Mouse (Mus musculus): ENCODE data around the gene Rhox4a. TPM values are rescaled to one million over a fixed set of nuclear protein-coding genes. Genes with fewer than 3 reads are reported as not detected.
"Not testable (repeated sequence)": the region's sequence is repeated elsewhere in the genome, so short reads cannot be mapped to it uniquely, and the experiment has no call there.

Gene Rhox4a
- total RNA-seq (2014; fragmentation: Nextera tagmentation) (not detected in 2 replicates), total RNA-seq (2017) (not detected in 2 replicates), polyA plus RNA-seq (2012) (not detected in 2 replicates)

DNA sequence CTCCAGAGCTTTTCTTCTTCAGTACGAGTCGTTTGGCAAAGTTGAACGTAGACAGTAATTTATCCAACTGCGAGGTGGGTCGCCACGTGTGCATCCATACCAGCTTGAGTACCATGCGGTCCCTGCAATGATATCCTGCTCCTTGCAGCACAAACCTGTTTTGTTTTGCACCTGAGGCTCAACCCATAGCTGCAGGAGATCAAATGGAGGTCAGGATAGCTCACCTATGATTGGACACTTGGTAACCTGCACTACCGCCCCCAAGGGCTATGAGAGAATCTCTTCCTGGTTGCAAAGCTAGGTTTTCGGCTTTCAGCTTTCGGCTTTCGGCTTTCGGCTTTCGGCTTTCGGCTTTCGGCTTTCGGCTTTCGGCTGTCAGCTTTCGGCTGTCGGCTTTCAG lies at the start of gene Rhox4a:
Gene Rhox4a, plus strand, starts transcription at position 301 of the 400 bp plus-strand sequence.
- ATAC-seq (ENCODE audit: extremely low read depth, insufficient number of reproducible peaks, low FRiP score, poor library complexity, severe bottlenecking); H3K27me3 ChIP-seq (ENCODE audit: insufficient read depth, low read length); H3K9me3 ChIP-seq (replicated peaks); H3K4me1 ChIP-seq (ENCODE audit: insufficient read depth, low read depth, low read length); DNase-seq (ENCODE audit: low spot score); H3K4me3 ChIP-seq (ENCODE audit: low read depth, low read length); H3K36me3 ChIP-seq (replicated peaks): not testable (repeated sequence)

GRCm38 (mm10) chrX:37222158-37222557 lies 43.0 kb upstream of the Rhox4a start, which contains the start of gene Rhox1:
Gene Rhox1, minus strand, starts transcription at chrX:37222258.
- not testable (repeated sequence) for H3K4me1 ChIP-seq (ENCODE audit: insufficient read depth, low read depth, low read length); DNase-seq (ENCODE audit: low spot score); ATAC-seq (ENCODE audit: extremely low read depth, insufficient number of reproducible peaks, low FRiP score, poor library complexity, severe bottlenecking); H3K9me3 ChIP-seq (replicated peaks); H3K4me3 ChIP-seq (ENCODE audit: low read depth, low read length); H3K27me3 ChIP-seq (ENCODE audit: insufficient read depth, low read length); H3K36me3 ChIP-seq (replicated peaks)

- not testable (repeated sequence) for H3K4me3 ChIP-seq (ENCODE audit: low read depth, low read length); H3K4me1 ChIP-seq (ENCODE audit: insufficient read depth, low read depth, low read length); H3K36me3 ChIP-seq (replicated peaks); H3K27me3 ChIP-seq (ENCODE audit: insufficient read depth, low read length); H3K9me3 ChIP-seq (replicated peaks); ATAC-seq (ENCODE audit: extremely low read depth, insufficient number of reproducible peaks, low FRiP score, poor library complexity, severe bottlenecking); DNase-seq (ENCODE audit: low spot score)
Observed at GRCm38 (mm10) chrX:37244676-37245075, 20.5 kb upstream of the Rhox4a start, which contains the start of gene Rhox2a. Gene Rhox2a, plus strand, starts transcription at chrX:37244976.

DNA sequence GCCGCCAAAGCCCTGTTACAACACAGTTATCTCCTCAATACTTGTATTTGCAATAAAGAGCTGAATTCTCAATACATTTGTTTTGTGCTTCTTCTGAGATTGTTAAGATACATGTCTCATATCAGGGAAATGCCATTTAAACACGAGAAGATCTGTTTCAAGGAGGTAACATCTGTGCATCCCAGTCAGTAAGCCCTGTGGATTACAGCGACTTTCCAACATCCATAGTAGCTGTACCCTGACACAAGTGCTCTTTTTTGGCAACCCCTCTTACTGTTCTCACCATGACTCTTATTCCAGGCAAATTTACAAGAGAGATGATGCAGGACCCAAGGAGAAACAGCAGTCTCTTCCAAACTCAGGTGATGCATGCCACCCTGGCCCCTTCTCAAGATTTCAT lies 15.5 kb upstream of the Rhox4a start, which contains the start of gene Rhox3a:
Gene Rhox3a, plus strand, starts transcription at position 301 of the 400 bp plus-strand sequence.
- not testable (repeated sequence) for H3K4me1 ChIP-seq (ENCODE audit: insufficient read depth, low read depth, low read length); DNase-seq (ENCODE audit: low spot score); ATAC-seq (ENCODE audit: extremely low read depth, insufficient number of reproducible peaks, low FRiP score, poor library complexity, severe bottlenecking)

More for the DNA sequence above, 15.5 kb upstream of the Rhox4a start, which contains the start of gene Rhox3a:
- H3K9me3 ChIP-seq (replicated peaks); H3K27me3 ChIP-seq (ENCODE audit: insufficient read depth, low read length); H3K36me3 ChIP-seq (replicated peaks); H3K4me3 ChIP-seq (ENCODE audit: low read depth, low read length): not testable (repeated sequence)

Other genes starting within 250 kb of the Rhox4a start
- not detected in 2 replicates for gene Sowahd, start 216.5 kb upstream of the Rhox4a start, total RNA-seq (2014; fragmentation: Nextera tagmentation)
- gene Sowahd, start 216.5 kb upstream of the Rhox4a start, total RNA-seq (2017): 0.05 TPM in 1 of 2 replicates, not detected in the other
- not detected in 2 replicates for gene Sowahd, start 216.5 kb upstream of the Rhox4a start, polyA plus RNA-seq (2012)
- 335 and 381 TPM in 2 replicates for gene Rpl39, start 179.9 kb upstream of the Rhox4a start, total RNA-seq (2014; fragmentation: Nextera tagmentation)
- gene Rpl39, start 179.9 kb upstream of the Rhox4a start, total RNA-seq (2017): 3,274 and 3,292 TPM in 2 replicates
- gene Rpl39, start 179.9 kb upstream of the Rhox4a start, polyA plus RNA-seq (2012): 408 and 436 TPM in 2 replicates
- gene Upf3b, start 155.0 kb upstream of the Rhox4a start, total RNA-seq (2014; fragmentation: Nextera tagmentation): 78.1 and 90.1 TPM in 2 replicates
- gene Upf3b, start 155.0 kb upstream of the Rhox4a start, total RNA-seq (2017): 30.5 and 43.4 TPM in 2 replicates
- gene Upf3b, start 155.0 kb upstream of the Rhox4a start, polyA plus RNA-seq (2012): 5.2 and 13.3 TPM in 2 replicates
- gene Nkap, start 138.5 kb upstream of the Rhox4a start, total RNA-seq (2014; fragmentation: Nextera tagmentation): 48.7 and 52.5 TPM in 2 replicates
- gene Nkap, start 138.5 kb upstream of the Rhox4a start, total RNA-seq (2017): 27.5 and 38.5 TPM in 2 replicates
- gene Nkap, start 138.5 kb upstream of the Rhox4a start, polyA plus RNA-seq (2012): 10.3 and 10.7 TPM in 2 replicates
- not detected in 2 replicates for gene Akap14, start 96.5 kb upstream of the Rhox4a start, total RNA-seq (2014; fragmentation: Nextera tagmentation)
- 0.06 TPM in 1 of 2 replicates, not detected in the other for gene Akap14, start 96.5 kb upstream of the Rhox4a start, total RNA-seq (2017)
- gene Akap14, start 96.5 kb upstream of the Rhox4a start, polyA plus RNA-seq (2012): not detected in 2 replicates
- 40.3 and 48.1 TPM in 2 replicates for gene Ndufa1, start 74.2 kb upstream of the Rhox4a start, total RNA-seq (2014; fragmentation: Nextera tagmentation)
- 249 and 282 TPM in 2 replicates for gene Ndufa1, start 74.2 kb upstream of the Rhox4a start, total RNA-seq (2017)
- 247 and 351 TPM in 2 replicates for gene Ndufa1, start 74.2 kb upstream of the Rhox4a start, polyA plus RNA-seq (2012)
- gene Rnf113a1, start 74.1 kb upstream of the Rhox4a start, total RNA-seq (2014; fragmentation: Nextera tagmentation): 3.9 and 5.0 TPM in 2 replicates
- gene Rnf113a1, start 74.1 kb upstream of the Rhox4a start, total RNA-seq (2017): 4.5 and 8.7 TPM in 2 replicates
- gene Rnf113a1, start 74.1 kb upstream of the Rhox4a start, polyA plus RNA-seq (2012): 7.8 and 8.2 TPM in 2 replicates
- gene Gm9, start 54.3 kb upstream of the Rhox4a start, total RNA-seq (2014; fragmentation: Nextera tagmentation): not detected in 2 replicates
- not detected in 2 replicates for gene Gm9, start 54.3 kb upstream of the Rhox4a start, total RNA-seq (2017)
- gene Gm9, start 54.3 kb upstream of the Rhox4a start, polyA plus RNA-seq (2012): not detected in 2 replicates
- gene Rhox1, start 43.1 kb upstream of the Rhox4a start, total RNA-seq (2014; fragmentation: Nextera tagmentation): not detected in 2 replicates
- gene Rhox1, start 43.1 kb upstream of the Rhox4a start, total RNA-seq (2017): not detected in 2 replicates
- not detected in 2 replicates for gene Rhox1, start 43.1 kb upstream of the Rhox4a start, polyA plus RNA-seq (2012)
- gene Rhox2a, start 20.4 kb upstream of the Rhox4a start, total RNA-seq (2014; fragmentation: Nextera tagmentation): not detected in 2 replicates
- gene Rhox2a, start 20.4 kb upstream of the Rhox4a start, total RNA-seq (2017): 0.22 TPM in 1 of 2 replicates, not detected in the other
- gene Rhox2a, start 20.4 kb upstream of the Rhox4a start, polyA plus RNA-seq (2012): not detected in 2 replicates
- not detected in 2 replicates for gene Rhox3a, start 15.4 kb upstream of the Rhox4a start, total RNA-seq (2014; fragmentation: Nextera tagmentation)
- not detected in 2 replicates for gene Rhox3a, start 15.4 kb upstream of the Rhox4a start, total RNA-seq (2017)
- not detected in 2 replicates for gene Rhox3a, start 15.4 kb upstream of the Rhox4a start, polyA plus RNA-seq (2012)
- not detected in 2 replicates for gene Rhox3a2, start 114.7 kb downstream of the Rhox4a start, total RNA-seq (2014; fragmentation: Nextera tagmentation)
- gene Rhox3a2, start 114.7 kb downstream of the Rhox4a start, total RNA-seq (2017): 0.22 TPM in 1 of 2 replicates, not detected in the other
- gene Rhox3a2, start 114.7 kb downstream of the Rhox4a start, polyA plus RNA-seq (2012): not detected in 2 replicates
- not detected in 2 replicates for gene Rhox4a2, start 125.5 kb downstream of the Rhox4a start, total RNA-seq (2014; fragmentation: Nextera tagmentation)
- not detected in 2 replicates for gene Rhox4a2, start 125.5 kb downstream of the Rhox4a start, total RNA-seq (2017)
- not detected in 2 replicates for gene Rhox4a2, start 125.5 kb downstream of the Rhox4a start, polyA plus RNA-seq (2012)
- not detected in 2 replicates for gene Rhox2b, start 146.7 kb downstream of the Rhox4a start, total RNA-seq (2014; fragmentation: Nextera tagmentation)
- gene Rhox2b, start 146.7 kb downstream of the Rhox4a start, total RNA-seq (2017): 0.33 TPM in 1 of 2 replicates, not detected in the other
- gene Rhox2b, start 146.7 kb downstream of the Rhox4a start, polyA plus RNA-seq (2012): not detected in 2 replicates
- gene Rhox4b, start 167.2 kb downstream of the Rhox4a start, total RNA-seq (2014; fragmentation: Nextera tagmentation): not detected in 2 replicates
- gene Rhox4b, start 167.2 kb downstream of the Rhox4a start, total RNA-seq (2017): not detected in 2 replicates
- gene Rhox4b, start 167.2 kb downstream of the Rhox4a start, polyA plus RNA-seq (2012): not detected in 2 replicates
- not detected in 2 replicates for gene Rhox2c, start 188.3 kb downstream of the Rhox4a start, total RNA-seq (2014; fragmentation: Nextera tagmentation)
- not detected in 2 replicates for gene Rhox2c, start 188.3 kb downstream of the Rhox4a start, total RNA-seq (2017)
- not detected in 2 replicates for gene Rhox2c, start 188.3 kb downstream of the Rhox4a start, polyA plus RNA-seq (2012)
- not detected in 2 replicates for gene Rhox3c, start 193.2 kb downstream of the Rhox4a start, total RNA-seq (2014; fragmentation: Nextera tagmentation)
- gene Rhox3c, start 193.2 kb downstream of the Rhox4a start, total RNA-seq (2017): not detected in 2 replicates
- gene Rhox3c, start 193.2 kb downstream of the Rhox4a start, polyA plus RNA-seq (2012): not detected in 2 replicates
- gene Rhox4c, start 215.0 kb downstream of the Rhox4a start, total RNA-seq (2014; fragmentation: Nextera tagmentation): not detected in 2 replicates
- not detected in 2 replicates for gene Rhox4c, start 215.0 kb downstream of the Rhox4a start, total RNA-seq (2017)
- not detected in 2 replicates for gene Rhox4c, start 215.0 kb downstream of the Rhox4a start, polyA plus RNA-seq (2012)
- gene Rhox2d, start 228.1 kb downstream of the Rhox4a start, total RNA-seq (2014; fragmentation: Nextera tagmentation): not detected in 2 replicates
- gene Rhox2d, start 228.1 kb downstream of the Rhox4a start, total RNA-seq (2017): not detected in 2 replicates
- gene Rhox2d, start 228.1 kb downstream of the Rhox4a start, polyA plus RNA-seq (2012): not detected in 2 replicates
- gene Rhox4d, start 249.0 kb downstream of the Rhox4a start, total RNA-seq (2014; fragmentation: Nextera tagmentation): not detected in 2 replicates
- gene Rhox4d, start 249.0 kb downstream of the Rhox4a start, total RNA-seq (2017): 0.17 TPM in 1 of 2 replicates, not detected in the other
- not detected in 2 replicates for gene Rhox4d, start 249.0 kb downstream of the Rhox4a start, polyA plus RNA-seq (2012)